Mouse (Mus musculus): Measurements from ENCODE around the gene Cdca8. TPM values are rescaled to one million over a fixed set of nuclear protein-coding genes. Genes with fewer than 3 reads are reported as not detected.

Cdca8 gene
- polyA plus RNA-seq, 1 experiment from 2014 or later: 138 TPM

DNA sequence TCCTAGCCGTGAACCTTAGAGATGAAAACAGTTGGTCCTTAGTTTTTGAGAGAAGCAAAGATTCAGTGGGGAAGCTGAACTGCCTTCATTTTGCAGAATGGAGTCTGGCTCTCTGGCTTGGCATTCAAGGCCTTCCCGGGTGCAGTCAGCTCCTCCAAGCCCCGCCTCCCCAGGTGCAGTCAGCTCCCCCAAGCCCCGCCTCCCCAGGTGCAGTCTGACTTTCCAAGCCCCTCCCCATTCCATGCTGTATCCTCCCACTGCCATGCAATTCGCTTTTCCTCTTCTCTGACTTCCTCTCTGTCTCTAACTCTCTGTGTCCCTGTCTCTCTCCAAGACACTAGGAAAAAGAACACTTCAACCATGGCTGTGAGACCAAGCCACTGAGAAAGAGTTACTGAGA lies 39.1 kb upstream of the Cdca8 start:
- Histone ChIP-seq H3K36me3 (ENCODE audit: control insufficient read depth, insufficient read depth, low read length) (no peaks in the 10 kb centered on the region), H3K4me3 (ENCODE audit: low read depth, low read length) (no peak overlapping the region), H3K9ac (ENCODE audit: low read length) (no peak overlapping the region), H3K27me3 (replicated peaks; ENCODE audit: control insufficient read depth, insufficient read depth, low read length) (peaks cover 15% of the 10 kb centered on the region), H3K27ac (ENCODE audit: low read depth) (no peak overlapping the region), H3K9me3 (ENCODE audit: control insufficient read depth, low read length) (no peaks in the 10 kb centered on the region), H3K4me1 (replicated peaks; ENCODE audit: control insufficient read depth, insufficient read depth, low read length) (no peaks in the 10 kb centered on the region), H3K4me2 (ENCODE audit: low read length) (no peak overlapping the region)
- WGBS: 26% methylated on average over 5 of the region's 5 CpGs
- no peak for DNase-seq (ENCODE audit: low spot score)
- ATAC-seq (replicated peaks; ENCODE audit: low FRiP score, low TSS enrichment, low read depth): peak; percentile 27; the same call in 1 of the 2 replicates

GRCm38 (mm10) chr4:124973296-124973695 lies 34.2 kb upstream of the Cdca8 start:
- Histone ChIP-seq H3K27ac (ENCODE audit: low read depth) (no peak overlapping the region), H3K36me3 (ENCODE audit: control insufficient read depth, insufficient read depth, low read length) (no peaks in the 10 kb centered on the region), H3K4me2 (ENCODE audit: low read length) (no peak overlapping the region), H3K9me3 (ENCODE audit: control insufficient read depth, low read length) (no peaks in the 10 kb centered on the region), H3K9ac (ENCODE audit: low read length) (no peak overlapping the region), H3K4me3 (ENCODE audit: low read depth, low read length) (no peak overlapping the region), H3K4me1 (replicated peaks; ENCODE audit: control insufficient read depth, insufficient read depth, low read length) (no peaks in the 10 kb centered on the region), H3K27me3 (replicated peaks; ENCODE audit: control insufficient read depth, insufficient read depth, low read length) (0 out of 2 replicates have a peak, but pooled peaks cover 2% of the 10 kb centered on the region)
- WGBS: 85% methylated on average over 2 of the region's 2 CpGs
- no peak for DNase-seq (ENCODE audit: low spot score)
- no peak for ATAC-seq (replicated peaks; ENCODE audit: low FRiP score, low TSS enrichment, low read depth)

DNA sequence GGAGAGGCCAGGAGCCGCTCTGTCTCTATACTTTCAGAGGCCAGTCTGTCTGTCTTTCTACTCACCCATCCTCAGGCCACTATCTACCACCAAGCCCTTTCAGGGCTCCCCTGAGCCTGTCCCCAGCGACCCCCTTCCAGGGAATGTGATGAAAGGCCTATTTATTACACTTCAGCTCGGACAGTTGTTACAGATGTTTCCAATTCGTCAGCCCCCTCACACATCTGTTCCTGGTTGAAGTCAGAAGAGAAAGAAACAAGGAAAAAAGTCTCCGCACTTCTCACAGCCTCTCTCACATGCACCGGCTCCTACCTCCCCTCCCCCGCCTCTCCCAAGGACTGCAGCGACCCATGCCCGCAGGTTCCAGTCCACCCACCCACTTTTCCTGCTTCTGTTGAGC lies 33.2 kb upstream of the Cdca8 start:
- DNase-seq (ENCODE audit: low spot score) (no peak), ATAC-seq (replicated peaks; ENCODE audit: low FRiP score, low TSS enrichment, low read depth) (no peak)
- H3K4me1 ChIP-seq (replicated peaks; ENCODE audit: control insufficient read depth, insufficient read depth, low read length): no peaks in the 10 kb centered on the region
- 52% methylated on average over 9 of the region's 9 CpGs for WGBS
- no peaks in the 10 kb centered on the region for H3K27me3 ChIP-seq (replicated peaks; ENCODE audit: control insufficient read depth, insufficient read depth, low read length)
- no peak overlapping the region for H3K4me2 ChIP-seq (ENCODE audit: low read length)
- H3K4me3 ChIP-seq (ENCODE audit: low read depth, low read length): no peak overlapping the region
- no peak overlapping the region for H3K9ac ChIP-seq (ENCODE audit: low read length)
- H3K36me3 ChIP-seq (ENCODE audit: control insufficient read depth, insufficient read depth, low read length): no peaks in the 10 kb centered on the region
- no peak overlapping the region for H3K27ac ChIP-seq (ENCODE audit: low read depth)
- no peaks in the 10 kb centered on the region for H3K9me3 ChIP-seq (ENCODE audit: control insufficient read depth, low read length)

DNA sequence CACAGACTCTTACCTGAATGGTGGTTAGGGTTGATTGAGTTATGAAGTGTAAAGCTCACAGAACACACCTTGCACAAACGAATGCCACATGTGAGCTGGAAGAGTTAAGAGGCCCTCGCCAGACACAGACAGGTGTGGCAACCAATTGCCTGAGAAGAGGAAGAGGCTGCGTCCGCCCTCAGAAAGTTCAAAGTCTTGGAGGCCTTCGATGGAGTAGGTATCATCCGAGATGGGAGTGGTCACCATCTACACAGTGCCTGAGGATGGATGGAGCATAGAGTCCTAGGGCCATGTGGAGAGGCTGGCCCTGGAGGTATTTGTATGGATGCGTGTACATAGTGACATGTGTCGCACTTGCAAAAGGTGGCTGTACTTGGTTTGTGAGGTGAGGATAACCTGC lies 32.0 kb upstream of the Cdca8 start:
- Histone ChIP-seq H3K36me3 (ENCODE audit: control insufficient read depth, insufficient read depth, low read length) (no peaks in the 10 kb centered on the region), H3K27me3 (replicated peaks; ENCODE audit: control insufficient read depth, insufficient read depth, low read length) (no peaks in the 10 kb centered on the region), H3K27ac (ENCODE audit: low read depth) (no peak overlapping the region), H3K9me3 (ENCODE audit: control insufficient read depth, low read length) (no peaks in the 10 kb centered on the region), H3K4me3 (ENCODE audit: low read depth, low read length) (no peak overlapping the region), H3K4me2 (ENCODE audit: low read length) (no peak overlapping the region), H3K9ac (ENCODE audit: low read length) (no peak overlapping the region), H3K4me1 (replicated peaks; ENCODE audit: control insufficient read depth, insufficient read depth, low read length) (no peaks in the 10 kb centered on the region)
- DNase-seq (ENCODE audit: low spot score) (no peak), ATAC-seq (replicated peaks; ENCODE audit: low FRiP score, low TSS enrichment, low read depth) (no peak; the same call in 1 of the 2 replicates)
- WGBS: 74% methylated on average over 8 of the region's 8 CpGs

GRCm38 (mm10) chr4:124970677-124971076 lies 31.6 kb upstream of the Cdca8 start:
- H3K4me3 ChIP-seq (ENCODE audit: low read depth, low read length): no peak overlapping the region
- H3K27ac ChIP-seq (ENCODE audit: low read depth): no peak overlapping the region
- ATAC-seq (replicated peaks; ENCODE audit: low FRiP score, low TSS enrichment, low read depth): no peak
- WGBS: 25% methylated on average over 5 of the region's 5 CpGs
- no peaks in the 10 kb centered on the region for H3K4me1 ChIP-seq (replicated peaks; ENCODE audit: control insufficient read depth, insufficient read depth, low read length)
- H3K36me3 ChIP-seq (ENCODE audit: control insufficient read depth, insufficient read depth, low read length): no peaks in the 10 kb centered on the region
- H3K27me3 ChIP-seq (replicated peaks; ENCODE audit: control insufficient read depth, insufficient read depth, low read length): no peaks in the 10 kb centered on the region
- no peaks in the 10 kb centered on the region for H3K9me3 ChIP-seq (ENCODE audit: control insufficient read depth, low read length)
- no peak for DNase-seq (ENCODE audit: low spot score)
- H3K4me2 ChIP-seq (ENCODE audit: low read length): no peak overlapping the region
- H3K9ac ChIP-seq (ENCODE audit: low read length): no peak overlapping the region

GRCm38 (mm10) chr4:124970194-124970593 lies 31.1 kb upstream of the Cdca8 start:
- 64% methylated on average over 11 of the region's 11 CpGs for WGBS
- Histone ChIP-seq H3K4me3 (ENCODE audit: low read depth, low read length) (no peak overlapping the region), H3K4me2 (ENCODE audit: low read length) (no peak overlapping the region), H3K27ac (ENCODE audit: low read depth) (no peak overlapping the region), H3K36me3 (ENCODE audit: control insufficient read depth, insufficient read depth, low read length) (no peaks in the 10 kb centered on the region), H3K27me3 (replicated peaks; ENCODE audit: control insufficient read depth, insufficient read depth, low read length) (no peaks in the 10 kb centered on the region), H3K9me3 (ENCODE audit: control insufficient read depth, low read length) (no peaks in the 10 kb centered on the region), H3K4me1 (replicated peaks; ENCODE audit: control insufficient read depth, insufficient read depth, low read length) (no peaks in the 10 kb centered on the region), H3K9ac (ENCODE audit: low read length) (no peak overlapping the region)
- ATAC-seq (replicated peaks; ENCODE audit: low FRiP score, low TSS enrichment, low read depth): no peak
- DNase-seq (ENCODE audit: low spot score): no peak

- H3K27ac ChIP-seq (ENCODE audit: low read depth): no peak overlapping the region
- H3K9me3 ChIP-seq (ENCODE audit: control insufficient read depth, low read length): no peaks in the 10 kb centered on the region
- no peaks in the 10 kb centered on the region for H3K27me3 ChIP-seq (replicated peaks; ENCODE audit: control insufficient read depth, insufficient read depth, low read length)
- no peaks in the 10 kb centered on the region for H3K4me1 ChIP-seq (replicated peaks; ENCODE audit: control insufficient read depth, insufficient read depth, low read length)
- no peak overlapping the region for H3K9ac ChIP-seq (ENCODE audit: low read length)
- WGBS: 71% methylated on average over 7 of the region's 7 CpGs
- no peaks in the 10 kb centered on the region for H3K36me3 ChIP-seq (ENCODE audit: control insufficient read depth, insufficient read depth, low read length)
- H3K4me2 ChIP-seq (ENCODE audit: low read length): no peak overlapping the region
- ATAC-seq (replicated peaks; ENCODE audit: low FRiP score, low TSS enrichment, low read depth) (no peak), DNase-seq (ENCODE audit: low spot score) (no peak)
- no peak overlapping the region for H3K4me3 ChIP-seq (ENCODE audit: low read depth, low read length)
Measured at GRCm38 (mm10) chr4:124969219-124969848, 30.2 kb upstream of the Cdca8 start.

GRCm38 (mm10) chr4:124968711-124969110 lies 29.6 kb upstream of the Cdca8 start:
- H3K4me1 ChIP-seq (replicated peaks; ENCODE audit: control insufficient read depth, insufficient read depth, low read length): no peaks in the 10 kb centered on the region
- WGBS: 73% methylated on average over 6 of the region's 6 CpGs

GRCm38 (mm10) chr4:124964912-124965599 lies 25.9 kb upstream of the Cdca8 start:
- Histone ChIP-seq H3K27me3 (replicated peaks; ENCODE audit: control insufficient read depth, insufficient read depth, low read length) (no peaks in the 10 kb centered on the region), H3K4me1 (replicated peaks; ENCODE audit: control insufficient read depth, insufficient read depth, low read length) (no peaks in the 10 kb centered on the region), H3K4me2 (ENCODE audit: low read length) (no peak overlapping the region), H3K36me3 (ENCODE audit: control insufficient read depth, insufficient read depth, low read length) (no peaks in the 10 kb centered on the region), H3K9me3 (ENCODE audit: control insufficient read depth, low read length) (no peaks in the 10 kb centered on the region), H3K27ac (ENCODE audit: low read depth) (no peak overlapping the region), H3K4me3 (ENCODE audit: low read depth, low read length) (no peak overlapping the region), H3K9ac (ENCODE audit: low read length) (no peak overlapping the region)
- ATAC-seq (replicated peaks; ENCODE audit: low FRiP score, low TSS enrichment, low read depth) (peak; percentile 15; the same call in 1 of the 2 replicates), DNase-seq (ENCODE audit: low spot score) (no peak)
- WGBS: 18% methylated on average over 8 of the region's 8 CpGs

More at GRCm38 (mm10) chr4:124968711-124969110, 29.6 kb upstream of the Cdca8 start:
- no peaks in the 10 kb centered on the region for H3K9me3 ChIP-seq (ENCODE audit: control insufficient read depth, low read length)
- ATAC-seq (replicated peaks; ENCODE audit: low FRiP score, low TSS enrichment, low read depth) (no peak), DNase-seq (ENCODE audit: low spot score) (no peak)
- no peaks in the 10 kb centered on the region for H3K36me3 ChIP-seq (ENCODE audit: control insufficient read depth, insufficient read depth, low read length)
- no peak overlapping the region for H3K4me3 ChIP-seq (ENCODE audit: low read depth, low read length)
- no peak overlapping the region for H3K27ac ChIP-seq (ENCODE audit: low read depth)
- H3K4me2 ChIP-seq (ENCODE audit: low read length): no peak overlapping the region
- H3K9ac ChIP-seq (ENCODE audit: low read length): no peak overlapping the region
- H3K27me3 ChIP-seq (replicated peaks; ENCODE audit: control insufficient read depth, insufficient read depth, low read length): no peaks in the 10 kb centered on the region
